Mouse (Mus musculus): ENCODE results near the gene Dlx5.

Gene Dlx5

DNA sequence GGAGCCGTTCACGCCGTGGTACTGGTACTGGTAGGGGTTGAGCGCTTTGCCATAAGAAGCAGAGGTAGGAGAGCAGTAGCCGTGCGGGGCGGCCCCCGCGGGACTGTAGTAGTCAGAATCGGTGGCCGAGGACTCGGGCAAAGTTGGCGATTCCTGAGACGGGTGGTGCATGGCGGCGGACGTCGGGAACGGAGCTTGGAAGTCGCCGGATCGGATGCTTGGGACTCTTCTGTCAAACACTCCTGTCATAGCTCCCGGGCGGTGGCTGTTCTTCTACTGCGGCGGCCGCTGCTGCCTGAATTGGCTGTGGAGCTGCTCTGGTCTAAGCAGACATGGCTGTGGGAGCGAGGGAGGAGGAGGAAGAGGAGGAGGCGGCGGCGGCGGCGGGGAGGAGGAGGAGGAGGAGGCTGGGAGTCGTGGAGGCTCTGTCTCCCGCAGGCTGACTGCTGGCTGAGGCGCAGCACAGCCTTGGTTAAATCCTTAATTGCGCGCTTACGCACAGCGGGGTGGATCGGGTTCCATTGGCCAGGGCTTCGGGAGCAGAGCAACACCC, at the start of gene Dlx5:
Gene Dlx5 (minus strand): TSS at position 448 of the 553 bp plus-strand sequence.
- DNase-seq, result peak; percentile 58 to 67

DNA sequence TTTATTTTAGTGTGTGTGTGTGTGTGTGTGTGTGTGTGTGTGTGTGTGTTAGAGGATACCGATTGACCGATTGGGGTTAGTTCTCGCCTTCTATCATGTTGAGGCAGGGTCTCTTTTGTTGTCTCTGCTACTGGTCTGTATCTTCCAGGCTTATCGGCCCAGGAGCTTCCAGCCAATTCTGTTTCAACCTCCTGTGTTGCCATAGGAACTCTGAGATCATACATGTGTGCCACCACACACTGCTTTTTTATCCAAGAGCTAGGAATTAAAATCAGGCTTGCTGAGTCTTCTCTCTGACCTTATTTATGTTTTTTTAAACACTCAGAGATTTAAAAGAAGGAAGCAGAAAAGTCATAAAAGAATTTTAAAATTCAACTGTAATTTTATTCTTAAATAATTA, 49.6 kb upstream of the Dlx5 start:
- no peak for DNase-seq

DNA sequence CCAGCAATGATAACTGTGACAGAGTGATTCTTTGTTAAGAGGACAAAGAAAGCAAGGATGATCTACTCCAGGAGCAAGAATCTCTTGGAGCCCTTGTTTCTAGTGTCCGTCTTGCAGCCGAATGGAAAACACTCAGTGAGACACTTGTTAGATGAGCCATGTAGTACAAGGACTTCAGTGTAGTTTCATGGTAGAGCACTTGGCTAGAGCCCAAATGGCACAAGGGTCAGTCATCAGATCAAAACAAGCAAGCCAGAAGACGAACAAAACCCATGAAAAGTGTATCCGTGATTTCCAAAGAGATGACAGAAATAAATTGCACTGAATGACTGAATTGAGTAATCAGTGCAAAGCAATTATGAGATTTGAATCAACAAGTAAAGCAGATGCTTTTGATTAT, 48.9 kb upstream of the Dlx5 start:
- no peak for DNase-seq

DNA sequence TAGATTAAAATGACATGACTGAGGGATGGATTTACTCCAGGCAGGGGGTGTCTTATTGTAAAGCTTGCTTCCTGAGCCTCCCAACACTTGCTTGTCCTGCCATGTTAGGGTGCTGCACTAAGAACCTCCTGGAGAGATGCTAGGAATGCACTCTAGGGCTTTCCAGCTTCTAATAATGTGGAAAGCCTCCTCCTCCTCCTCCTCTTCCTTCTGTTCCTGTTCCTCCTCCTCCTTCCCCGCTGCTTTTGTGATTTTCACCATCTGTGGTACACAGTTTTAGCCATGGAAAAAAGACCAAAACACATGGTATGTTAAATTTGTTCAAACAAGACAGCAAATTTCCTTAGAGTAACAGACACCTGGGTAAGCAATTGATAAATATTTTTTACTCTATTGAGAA, 43.4 kb upstream of the Dlx5 start:
- no peak for DNase-seq

DNA sequence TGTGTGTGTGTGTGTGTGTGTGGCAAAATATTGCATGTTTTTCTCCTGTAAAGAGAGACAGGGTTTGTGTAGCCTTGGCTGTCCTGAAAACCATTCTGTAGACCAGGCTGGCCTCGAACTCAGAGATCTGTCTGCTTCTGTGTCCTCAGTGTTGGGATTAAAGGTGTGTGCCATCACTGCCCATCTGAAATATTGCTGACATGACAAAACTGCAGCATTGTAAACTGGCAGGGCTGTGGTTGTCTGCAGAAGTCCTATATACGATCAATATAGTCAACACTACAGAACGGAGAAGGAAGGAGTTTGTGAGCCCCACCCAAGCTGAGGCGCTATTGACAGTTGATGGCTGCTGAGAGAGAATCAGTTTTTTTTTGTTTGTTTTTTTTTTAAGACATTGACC, 35.4 kb upstream of the Dlx5 start:
- no peak for DNase-seq

DNA sequence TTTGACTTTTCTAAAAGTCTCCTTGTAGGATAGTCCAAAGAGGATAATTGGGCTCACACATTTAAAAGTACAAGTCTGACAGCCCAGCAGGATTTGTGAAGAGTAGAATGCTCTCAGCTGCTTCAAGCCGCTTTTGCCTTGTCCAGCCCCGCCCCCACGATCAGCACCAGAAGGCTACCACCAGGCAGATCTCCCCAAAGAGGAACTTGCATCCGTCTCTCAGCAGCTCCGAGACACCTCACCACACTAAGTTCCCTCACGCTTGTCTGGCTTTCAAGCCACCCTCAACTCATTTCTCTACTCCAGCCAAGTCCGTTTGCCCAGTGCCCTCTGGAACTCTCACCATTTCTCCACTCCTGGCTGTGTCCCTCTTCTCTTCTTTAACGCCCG, 33.6 kb upstream of the Dlx5 start:
- DNase-seq, result peak in 1 of 2 experiments; percentile 7

DNA sequence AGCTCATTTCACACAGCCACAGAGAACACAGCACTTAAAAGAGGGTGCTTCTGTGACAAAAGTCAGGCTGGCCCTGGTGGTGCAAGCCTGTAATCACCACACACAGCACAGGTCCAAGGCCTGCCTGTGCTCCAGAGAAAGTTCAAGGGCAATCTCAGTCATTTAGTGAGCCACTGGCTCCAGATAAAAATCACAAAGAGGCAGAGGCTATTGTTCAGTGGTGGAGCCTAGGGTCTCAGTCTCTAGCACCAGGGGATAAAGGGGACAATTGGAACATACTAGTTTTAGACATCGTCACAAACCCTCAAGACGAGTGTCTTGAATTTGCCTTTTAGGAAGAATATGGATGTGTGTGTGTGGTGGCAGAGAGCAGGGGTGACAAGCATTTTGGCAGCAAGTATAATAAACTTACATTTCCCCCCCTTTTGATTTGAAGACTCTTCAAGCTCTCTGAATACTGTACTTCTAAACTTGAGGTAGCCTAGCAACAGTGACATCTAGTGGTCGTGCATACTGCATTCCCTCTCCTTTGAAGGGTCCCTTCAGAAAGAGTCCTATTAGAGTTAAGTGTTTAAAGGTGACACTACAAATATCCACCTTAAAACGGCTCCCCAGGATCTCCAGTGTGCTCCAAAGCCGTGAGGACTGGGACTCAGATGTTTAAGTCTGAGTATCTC, 33.1 kb upstream of the Dlx5 start:
- peak; percentile 45 to 51 for DNase-seq

DNA sequence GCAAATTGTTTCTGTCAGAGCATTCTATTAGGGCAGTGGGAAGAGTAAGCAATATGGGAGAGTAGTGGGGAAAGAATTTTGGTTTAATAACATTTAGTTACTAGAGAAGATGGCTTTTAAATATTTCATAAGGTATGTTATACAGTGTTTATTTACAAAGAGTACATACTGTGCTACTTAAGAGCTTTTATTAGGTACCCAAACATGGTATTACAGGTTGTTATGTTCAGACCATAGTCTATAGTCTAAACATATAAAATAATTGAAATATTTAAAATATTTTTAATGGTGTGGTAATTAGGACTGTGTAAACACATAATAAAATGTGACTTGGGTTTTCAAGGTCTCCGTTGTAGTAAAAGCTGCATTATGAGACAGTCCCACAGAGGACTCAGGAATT, 32.4 kb upstream of the Dlx5 start:
- no peak for DNase-seq

DNA sequence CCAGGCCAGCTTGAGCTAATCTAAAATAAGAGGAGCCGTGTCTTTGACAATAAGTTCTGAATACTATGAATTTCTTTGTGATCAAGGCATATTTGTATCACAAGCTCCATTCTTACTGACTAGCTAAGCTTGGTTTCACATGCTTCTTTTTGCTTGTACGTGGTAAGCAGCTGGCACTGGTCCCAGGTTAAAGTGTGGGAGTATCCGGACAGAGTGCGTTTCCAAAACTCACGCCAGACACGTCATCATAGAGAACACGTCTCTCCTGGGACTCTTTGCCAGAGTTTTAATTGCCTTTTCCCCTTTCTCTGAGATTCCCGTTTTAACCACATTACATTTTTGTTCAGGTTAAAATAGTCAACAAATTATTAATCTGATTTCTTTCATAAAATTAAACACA, 27.7 kb upstream of the Dlx5 start:
- peak; percentile 64 to 73 for DNase-seq

DNA sequence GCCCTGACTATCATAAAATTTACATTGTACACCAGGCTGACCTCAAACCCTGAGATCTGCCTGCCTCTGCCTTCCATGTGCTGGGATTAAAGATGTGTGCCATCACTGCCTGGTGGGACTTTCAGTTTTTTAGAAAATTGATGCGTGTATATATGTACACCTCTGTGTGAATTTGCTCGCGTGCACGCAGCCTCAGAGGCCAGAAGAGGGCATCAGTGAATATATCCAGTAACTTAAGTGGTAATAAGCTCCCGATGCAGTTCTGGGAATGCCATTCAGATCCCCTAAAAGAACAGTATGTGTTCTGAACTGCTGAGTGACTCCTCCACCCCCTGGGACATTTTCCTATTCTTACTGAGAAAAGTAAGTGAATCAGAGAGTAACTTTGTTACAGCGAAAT, 8.2 kb upstream of the Dlx5 start:
- peak in 1 of 2 experiments; percentile 15 for DNase-seq

DNA sequence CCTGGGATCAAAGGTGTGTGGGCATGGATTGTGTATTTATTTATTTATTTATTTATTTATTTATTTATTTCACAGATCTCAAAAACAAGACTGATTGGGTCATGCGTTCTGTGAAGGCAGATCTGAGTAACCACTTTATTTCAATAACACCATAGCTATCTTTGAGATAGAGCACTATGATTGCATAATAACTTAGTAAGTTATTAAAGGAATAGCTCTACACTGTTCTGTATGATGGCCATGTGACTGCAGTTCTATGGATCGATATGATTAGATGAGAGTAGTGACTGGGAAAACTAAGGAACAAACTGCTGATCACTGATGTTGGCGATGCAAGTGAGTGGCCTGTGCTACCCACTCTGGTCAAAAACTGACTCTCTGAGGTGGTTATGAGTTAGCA, 4.3 kb upstream of the Dlx5 start:
- DNase-seq, result no peak

DNA sequence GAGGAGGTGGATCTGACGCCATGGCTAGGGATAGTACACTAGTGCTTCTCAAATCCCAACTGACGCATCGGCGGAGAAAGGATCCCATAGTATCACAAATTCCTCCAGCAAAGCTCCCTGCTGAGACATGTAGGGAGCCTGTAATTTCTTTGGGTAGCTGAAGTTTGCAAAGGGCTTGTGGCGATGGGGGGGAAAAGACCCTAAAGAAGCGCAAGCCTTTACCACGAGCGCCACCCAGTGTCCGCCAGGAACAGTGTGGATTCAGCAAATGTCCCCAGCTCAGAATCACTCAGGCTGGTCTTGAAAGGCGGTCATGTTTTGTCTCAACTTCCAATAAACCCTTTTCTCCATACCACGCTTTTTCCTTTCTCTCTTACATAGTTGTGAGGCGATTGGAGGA, 3.0 kb upstream of the Dlx5 start:
- peak; percentile 83 to 85 for DNase-seq

DNA sequence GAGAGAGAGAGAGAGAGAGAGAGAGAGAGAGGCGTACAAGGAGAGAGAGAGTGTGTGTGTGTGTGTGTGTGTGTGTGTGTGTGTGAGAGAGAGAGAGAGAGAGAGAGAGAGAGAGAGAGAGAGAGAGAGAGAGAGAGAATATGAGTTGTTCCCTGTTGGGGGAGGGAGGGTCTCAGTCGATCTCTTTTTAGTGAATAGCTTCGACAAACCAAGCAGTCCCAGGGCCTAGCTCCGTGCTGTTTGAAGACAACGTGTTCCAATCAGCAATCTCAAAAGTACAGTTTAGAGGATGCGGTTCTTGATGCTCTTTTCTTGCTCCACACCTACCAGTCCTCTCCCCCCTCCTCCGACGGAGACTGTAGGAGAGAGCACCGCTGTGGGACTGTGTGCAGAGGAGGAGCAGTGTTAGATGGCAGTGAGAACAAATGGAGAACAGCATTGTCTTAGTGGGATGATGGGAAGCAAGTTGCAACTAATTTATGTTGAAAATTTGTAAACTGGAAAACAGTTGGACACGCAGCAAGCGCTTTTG, 447 bp upstream of the Dlx5 start:
- DNase-seq, result no peak

DNA sequence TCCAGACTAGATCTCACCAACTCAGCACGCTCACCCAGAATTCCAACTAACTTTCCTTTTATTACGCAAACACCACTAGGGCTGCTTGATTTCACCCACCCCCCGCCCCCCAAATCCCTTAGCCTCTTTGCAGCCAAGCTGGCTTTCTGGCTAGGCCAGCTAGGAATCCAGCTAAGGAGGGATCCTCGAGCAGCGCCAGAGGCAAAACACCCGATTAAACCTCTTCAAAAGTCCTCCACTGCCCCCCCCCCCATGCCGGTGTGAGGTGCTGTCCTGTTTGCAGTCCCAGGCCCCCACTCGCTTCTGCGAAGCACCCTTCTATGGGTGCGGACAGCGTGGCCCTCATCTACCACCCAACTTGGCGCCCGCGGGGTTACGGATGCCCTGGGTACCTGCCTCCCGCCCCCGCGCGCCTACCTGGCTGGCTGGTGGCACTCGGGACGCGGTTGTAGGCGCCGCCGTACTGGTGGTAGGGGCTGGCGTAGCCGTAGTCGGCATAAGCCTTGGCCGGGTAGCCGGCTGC, 709 bp downstream of the Dlx5 start:
- DNase-seq, result no peak

DNA sequence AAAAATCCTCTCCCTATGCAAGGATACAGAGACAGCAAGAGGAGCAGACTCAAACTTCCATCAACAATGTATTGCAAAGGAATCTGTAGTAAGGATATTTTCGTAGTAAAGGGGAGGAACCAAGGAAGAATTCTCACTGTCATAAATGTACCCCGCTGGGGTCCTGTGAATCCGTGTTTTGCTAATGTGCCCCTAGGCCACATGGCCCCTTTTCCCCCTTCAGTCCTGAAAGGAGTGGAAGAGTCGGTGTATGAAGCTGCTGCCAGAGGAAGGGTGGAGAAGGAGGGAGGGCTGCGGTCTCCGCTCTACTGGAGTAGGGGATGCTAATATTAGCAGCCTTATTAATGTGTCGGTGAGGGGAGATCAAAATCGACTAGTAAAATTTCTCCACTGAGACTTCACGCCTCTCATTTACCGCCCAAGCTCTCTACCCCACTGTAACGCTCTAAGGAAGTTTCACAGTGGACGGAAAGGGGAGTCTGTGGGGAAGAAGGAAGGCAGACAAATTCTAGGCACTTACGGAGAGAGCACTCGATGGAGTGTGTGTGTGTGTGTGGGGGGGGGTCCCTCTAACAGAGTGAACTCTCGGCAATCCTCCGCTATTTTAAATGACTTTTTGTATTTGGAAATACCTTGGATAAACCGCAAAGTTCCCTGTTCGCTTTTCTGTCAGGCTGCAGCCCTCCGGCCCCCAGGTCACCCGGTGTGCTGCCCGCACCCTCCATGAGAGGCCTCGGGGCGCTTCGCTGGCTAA, 1.3 kb downstream of the Dlx5 start:
- no peak for DNase-seq

DNA sequence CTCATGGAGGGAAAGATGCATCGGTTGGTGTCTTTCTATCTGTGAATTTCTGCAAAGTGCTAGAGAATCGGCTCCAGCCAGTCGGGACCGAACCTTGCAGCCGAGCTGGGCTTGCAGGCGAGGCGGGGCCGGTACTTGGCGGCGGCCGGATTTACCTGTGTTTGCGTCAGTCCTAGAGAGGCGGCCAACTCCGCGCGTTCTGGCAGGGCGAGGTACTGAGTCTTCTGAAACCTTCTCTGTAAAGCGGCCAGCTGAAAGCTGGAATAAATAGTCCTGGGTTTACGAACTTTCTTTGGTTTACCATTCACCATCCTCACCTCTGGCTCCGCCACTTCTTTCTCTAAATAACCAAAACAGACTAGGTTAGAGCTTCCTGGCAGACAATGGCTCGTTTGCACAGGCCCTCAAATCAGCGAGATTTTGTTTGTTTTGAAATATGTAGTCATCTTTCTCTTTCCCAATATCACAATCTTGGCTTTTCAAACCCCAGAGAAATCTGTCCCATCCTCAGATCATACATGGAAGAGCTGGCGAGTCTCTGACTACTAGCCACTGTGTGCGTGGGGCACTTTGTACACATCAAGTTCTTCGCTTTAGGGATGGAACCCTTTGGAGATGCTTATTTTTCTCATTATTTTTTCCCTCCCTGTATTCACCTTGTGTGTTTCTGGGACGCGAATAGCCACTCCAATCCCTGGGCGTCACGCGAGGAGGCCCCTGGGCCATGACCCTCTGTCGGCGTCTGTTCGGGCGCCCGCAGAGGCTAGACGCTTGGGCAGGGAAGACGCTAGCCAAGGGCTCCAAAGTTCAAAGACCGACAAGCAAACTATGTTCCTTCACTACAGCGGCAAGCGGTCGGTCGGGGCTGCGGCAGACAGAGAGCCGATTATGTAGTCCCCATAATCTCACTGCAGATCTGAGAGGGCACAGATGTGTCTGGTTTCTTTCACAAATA, 2.2 kb downstream of the Dlx5 start:
- peak in 1 of 2 experiments; percentile 40 for DNase-seq

DNA sequence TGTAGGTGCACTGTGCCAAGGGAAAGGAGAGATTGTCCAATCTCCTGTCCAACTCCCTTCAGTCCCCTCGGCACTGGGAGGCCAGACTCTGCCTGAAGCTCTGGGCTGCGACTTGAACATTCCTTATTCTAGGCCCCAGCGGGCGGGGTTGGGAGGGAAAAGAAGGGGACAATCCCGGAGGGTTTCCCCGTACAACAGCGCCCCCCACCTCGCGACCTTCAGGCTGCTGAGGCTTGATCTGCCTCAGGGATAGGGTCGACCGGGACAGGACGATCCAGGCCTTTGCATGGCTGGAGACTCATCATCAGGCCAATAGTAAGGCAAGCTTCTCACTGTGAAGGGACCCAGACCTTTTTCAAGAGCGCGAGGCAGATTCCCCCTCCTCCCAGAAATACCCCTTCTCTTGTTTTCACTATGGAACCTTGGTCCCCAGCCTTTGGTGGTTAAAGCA, 3.0 kb downstream of the Dlx5 start:
- peak; percentile 16 to 38 for DNase-seq

DNA sequence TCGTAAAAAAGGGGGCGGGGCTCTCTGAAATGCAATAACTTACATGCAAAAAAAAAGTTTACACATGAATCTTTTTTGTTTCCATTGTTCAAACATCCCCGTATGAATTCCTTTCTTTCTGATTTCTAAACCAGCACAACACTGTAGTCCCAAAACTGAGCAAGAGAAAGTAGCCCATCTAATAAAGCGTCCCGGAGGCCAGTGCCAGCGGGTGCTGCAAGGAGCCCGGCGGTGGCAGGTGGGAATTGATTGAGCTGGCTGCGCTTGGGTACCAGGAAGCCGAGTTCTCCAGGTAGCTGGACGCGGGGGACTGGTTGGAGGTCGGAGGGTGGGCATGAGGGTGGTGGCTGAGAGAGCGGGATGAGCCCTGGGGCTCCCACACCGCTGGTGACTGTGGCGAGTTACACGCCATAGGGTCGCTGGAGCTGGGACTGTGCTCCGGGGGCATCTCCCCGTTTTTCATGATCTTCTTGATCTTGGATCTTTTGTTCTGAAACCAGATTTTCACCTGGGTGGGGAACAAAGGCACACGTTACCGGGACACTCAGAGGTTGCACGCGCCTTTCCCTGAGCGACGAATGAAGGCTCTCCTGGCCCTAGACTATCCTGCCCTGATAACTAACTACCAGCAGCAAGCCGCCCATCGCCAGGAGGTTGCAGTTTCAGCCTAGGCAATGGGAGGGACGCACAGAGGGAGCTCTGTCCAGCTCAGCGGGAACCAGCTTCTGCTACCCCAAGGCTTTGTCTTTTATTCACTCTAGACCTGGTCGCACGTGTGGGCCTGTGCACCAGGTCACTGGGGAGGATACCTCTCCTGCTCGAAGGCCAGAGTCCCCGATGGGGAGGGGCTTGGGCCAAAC, 3.7 kb downstream of the Dlx5 start:
- DNase-seq, result peak in 1 of 2 experiments; percentile 21

DNA sequence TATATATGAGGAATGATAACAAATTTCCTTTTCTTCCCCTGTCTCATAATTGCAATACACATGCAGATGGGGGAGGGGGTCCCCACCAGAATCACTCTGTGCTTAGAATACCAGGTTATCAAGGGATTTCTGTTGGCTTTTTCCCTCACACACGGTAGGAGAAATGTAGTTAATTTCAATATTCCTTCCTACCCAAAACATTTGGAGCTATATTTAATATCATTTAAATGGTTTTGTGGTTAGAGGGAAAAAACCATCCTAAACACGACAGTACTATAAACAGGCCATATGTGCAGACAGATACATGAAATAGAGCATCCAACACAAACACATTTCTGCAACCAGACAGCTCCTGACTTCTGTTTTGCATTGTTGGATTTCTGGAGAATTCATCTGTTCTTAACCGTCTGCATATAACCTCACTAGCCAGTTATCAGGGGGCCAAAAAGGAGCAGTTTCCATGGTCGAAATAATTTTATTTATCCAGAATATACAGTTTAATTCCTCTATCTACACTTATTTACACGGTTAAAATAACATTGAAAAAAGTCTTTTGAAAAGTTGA, 4.5 kb downstream of the Dlx5 start:
- no peak for DNase-seq

DNA sequence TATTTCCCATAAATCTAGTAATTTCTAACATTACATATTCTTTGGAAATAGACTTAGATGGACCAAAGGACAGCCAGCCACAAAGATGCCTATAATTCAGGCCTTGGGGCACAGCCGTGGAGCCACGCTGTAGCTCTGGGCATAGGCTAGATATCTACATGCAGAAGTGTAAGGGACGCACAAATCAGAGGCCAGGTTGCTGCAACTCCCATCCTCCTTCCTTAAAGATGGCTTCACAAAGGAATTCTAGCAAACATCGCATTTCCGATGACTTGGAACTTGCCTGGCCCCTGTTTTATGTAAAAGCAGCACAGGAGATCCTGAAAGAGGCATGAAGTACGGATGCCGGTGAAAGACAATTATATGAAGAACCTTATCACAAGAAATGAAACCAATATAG, 5.2 kb downstream of the Dlx5 start:
- DNase-seq, result no peak

DNA sequence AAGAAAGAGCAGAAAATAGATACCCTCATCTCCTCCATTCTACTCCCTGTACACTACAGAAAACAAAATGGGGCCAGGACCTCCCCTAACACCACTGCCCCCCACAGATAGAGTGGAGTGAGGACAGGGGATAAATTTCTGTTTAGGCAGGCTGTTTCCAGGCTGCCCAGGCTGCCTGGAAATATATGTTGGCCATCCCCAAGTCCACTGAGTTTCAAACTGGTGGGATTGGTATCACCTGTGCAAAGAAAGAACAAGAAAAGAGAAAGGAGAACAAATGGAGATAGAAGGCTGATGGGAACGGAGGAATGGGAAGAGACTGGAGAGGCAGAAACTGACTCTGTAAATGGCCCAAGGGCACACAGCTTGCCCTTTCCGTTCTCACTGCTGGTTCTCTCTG, 5.7 kb downstream of the Dlx5 start:
- no peak for DNase-seq
